Mouse (Mus musculus) liver, embryonic 16.5 days (tissue): ENCODE results near the gene Llcfc1. TPM values are rescaled to one million over a fixed set of nuclear protein-coding genes. Genes with fewer than 3 reads are reported as not detected.

Source experiments
- ATAC-seq: fragments of 200-750 bp; cut with Nextera tagmentation; 2 replicates; pipeline ENCODE4 v1.8.0; 2017; ENCODE audit warnings: low read depth, mild to moderate bottlenecking, moderate number of reproducible peaks, moderate library complexity
- H3K27ac ChIP-seq: fragments of 300-500 bp; sonication (generic); 2 replicates; pipeline ENCODE4 v1.5.1; 2014; ENCODE audit warnings: mild to moderate bottlenecking, low read length
- H3K27me3 ChIP-seq: fragments of 300-500 bp; sonication (generic); 2 replicates; pipeline ENCODE4 v1.6.1; 2014; ENCODE audit warnings: low read depth, low read length, mixed read lengths; ENCODE audit not compliant: control insufficient read depth, insufficient read depth
- H3K36me3 ChIP-seq: fragments of 300-500 bp; sonication (generic); 2 replicates; pipeline ENCODE4 v1.6.1; 2014; ENCODE audit warnings: mild to moderate bottlenecking; ENCODE audit not compliant: control insufficient read depth, insufficient read depth
- H3K4me1 ChIP-seq: fragments of 300-500 bp; sonication (generic); 2 replicates; pipeline ENCODE4 v1.6.1; 2014; ENCODE audit warnings: low read depth, low read length, mixed read lengths; ENCODE audit not compliant: control insufficient read depth
- H3K4me2 ChIP-seq: fragments of 300-500 bp; sonication (generic); 2 replicates; pipeline ENCODE4 v1.6.1; 2014; ENCODE audit warnings: low read depth, low read length, mixed read lengths
- H3K4me3 ChIP-seq: fragments of 300-500 bp; sonication (generic); 2 replicates; pipeline ENCODE4 v1.5.1; 2014; ENCODE audit warnings: low read depth, mild to moderate bottlenecking, low read length
- H3K9ac ChIP-seq: fragments of 300-500 bp; sonication (generic); 2 replicates; pipeline ENCODE4 v1.6.1; 2014; ENCODE audit warnings: low read depth, low read length
- H3K9me3 ChIP-seq: fragments of 300-500 bp; sonication (generic); replicated peaks from 2 replicates; pipeline ENCODE4 v1.6.1; 2016; ENCODE audit warnings: low read length; ENCODE audit not compliant: control insufficient read depth
- WGBS: fragments of 180-500 bp; shearing (Covaris S2); extraction: QIAGEN DNeasy Blood & Tissue Kit; methylation state at CpG from one replicate; pipeline ENCODE4 v1.1.7; 2014; ENCODE audit not compliant: insufficient replicate concordance; 5-methylcytosine and 5-hydroxymethylcytosine counted together
- polyA plus RNA-seq: library from polyadenylated mRNA; unstranded; fragments of >200 nt; fragmentation: Nextera tagmentation; extraction: Ambion mirVana; gene quantifications from 2 replicates; pipeline ENCODE4 v1.2.1, GENCODE M21; 2015

Gene Llcfc1
- polyA plus RNA-seq: not detected in 2 replicates

GRCm38 (mm10) chr6:41684131-41684530 lies at the start of gene Llcfc1:
Gene Llcfc1, plus strand, starts transcription at chr6:41684431.
- no peak within 1 kb of the TSS for H3K9ac ChIP-seq
- H3K4me1 ChIP-seq: peaks cover 10% of the 10 kb centered on the region
- peak within 1 kb of the TSS; percentile 21; the same call in 1 of the 2 replicates for H3K27ac ChIP-seq
- H3K4me2 ChIP-seq: no peak within 1 kb of the TSS
- no peak within 1 kb of the TSS for H3K4me3 ChIP-seq
- peaks cover 44% of the 10 kb centered on the region for H3K36me3 ChIP-seq
- H3K27me3 ChIP-seq: no peaks in the 10 kb centered on the region
- WGBS: 96% methylated on average over 2 of the region's 2 CpGs
- no peak for ATAC-seq
- H3K9me3 ChIP-seq: no peaks in the 10 kb centered on the region

GRCm38 (mm10) chr6:41635211-41635610 lies 49.0 kb upstream of the Llcfc1 start:
- H3K27ac ChIP-seq: no peak overlapping the region
- no peaks in the 10 kb centered on the region for H3K4me1 ChIP-seq
- no peaks in the 10 kb centered on the region for H3K27me3 ChIP-seq
- no peak overlapping the region for H3K9ac ChIP-seq
- no peaks in the 10 kb centered on the region for H3K36me3 ChIP-seq
- WGBS: 33% methylated on average over 1 of the region's 1 CpGs
- H3K4me3 ChIP-seq: no peak overlapping the region
- no peaks in the 10 kb centered on the region for H3K9me3 ChIP-seq
- no peak overlapping the region for H3K4me2 ChIP-seq
- ATAC-seq: no peak

GRCm38 (mm10) chr6:41636178-41636577 lies 48.1 kb upstream of the Llcfc1 start, which contains the start of gene Trpv6:
Gene Trpv6, minus strand, starts transcription at chr6:41636405.
- WGBS: 48% methylated on average over 5 of the region's 5 CpGs
- Histone ChIP-seq H3K4me1 (no peaks in the 10 kb centered on the region), H3K4me2 (no peak within 1 kb of the TSS), H3K9me3 (no peaks in the 10 kb centered on the region), H3K4me3 (no peak within 1 kb of the TSS), H3K27me3 (no peaks in the 10 kb centered on the region), H3K27ac (no peak within 1 kb of the TSS), H3K9ac (no peak within 1 kb of the TSS), H3K36me3 (no peaks in the 10 kb centered on the region)
- no peak for ATAC-seq

- ATAC-seq: no peak
- Histone ChIP-seq H3K36me3 (no peaks in the 10 kb centered on the region), H3K4me3 (no peak overlapping the region), H3K9me3 (no peaks in the 10 kb centered on the region), H3K4me2 (no peak overlapping the region), H3K4me1 (no peaks in the 10 kb centered on the region), H3K9ac (no peak overlapping the region), H3K27ac (no peak overlapping the region), H3K27me3 (no peaks in the 10 kb centered on the region)
- WGBS: 43% methylated on average over 1 of the region's 1 CpGs
Observed at GRCm38 (mm10) chr6:41637393-41637792, 46.8 kb upstream of the Llcfc1 start.

GRCm38 (mm10) chr6:41637927-41638506 lies 46.2 kb upstream of the Llcfc1 start:
- H3K9ac ChIP-seq: no peak overlapping the region
- H3K4me1 ChIP-seq: no peaks in the 10 kb centered on the region
- H3K9me3 ChIP-seq: no peaks in the 10 kb centered on the region
- H3K4me2 ChIP-seq: no peak overlapping the region
- H3K27me3 ChIP-seq: no peaks in the 10 kb centered on the region
- H3K27ac ChIP-seq: no peak overlapping the region
- ATAC-seq: peak; percentile 55
- H3K36me3 ChIP-seq: no peaks in the 10 kb centered on the region
- no peak overlapping the region for H3K4me3 ChIP-seq
- WGBS: 53% methylated on average over 6 of the region's 6 CpGs

- Histone ChIP-seq H3K9me3 (no peaks in the 10 kb centered on the region), H3K27me3 (no peaks in the 10 kb centered on the region), H3K4me3 (no peak overlapping the region), H3K36me3 (no peaks in the 10 kb centered on the region), H3K9ac (no peak overlapping the region), H3K27ac (no peak overlapping the region), H3K4me2 (no peak overlapping the region), H3K4me1 (no peaks in the 10 kb centered on the region)
- WGBS: 61% methylated on average over 3 of the region's 3 CpGs
- ATAC-seq: no peak
Observed at GRCm38 (mm10) chr6:41640449-41640848, 43.8 kb upstream of the Llcfc1 start.

GRCm38 (mm10) chr6:41641173-41641866 lies 42.9 kb upstream of the Llcfc1 start:
- no peak for ATAC-seq
- no peaks in the 10 kb centered on the region for H3K27me3 ChIP-seq
- H3K36me3 ChIP-seq: no peaks in the 10 kb centered on the region
- H3K4me2 ChIP-seq: no peak overlapping the region
- no peak overlapping the region for H3K27ac ChIP-seq
- 54% methylated on average over 6 of the region's 6 CpGs for WGBS
- no peaks in the 10 kb centered on the region for H3K4me1 ChIP-seq
- no peaks in the 10 kb centered on the region for H3K9me3 ChIP-seq
- H3K4me3 ChIP-seq: no peak overlapping the region
- H3K9ac ChIP-seq: no peak overlapping the region

- Histone ChIP-seq H3K9ac (no peak overlapping the region), H3K9me3 (no peaks in the 10 kb centered on the region), H3K36me3 (no peaks in the 10 kb centered on the region), H3K4me2 (no peak overlapping the region), H3K27ac (no peak overlapping the region), H3K27me3 (no peaks in the 10 kb centered on the region), H3K4me1 (no peaks in the 10 kb centered on the region), H3K4me3 (no peak overlapping the region)
- ATAC-seq: no peak
- WGBS: 64% methylated on average over 4 of the region's 4 CpGs
Observed at GRCm38 (mm10) chr6:41642765-41643164, 41.5 kb upstream of the Llcfc1 start.

- 60% methylated on average over 3 of the region's 3 CpGs for WGBS
- H3K27ac ChIP-seq: no peak overlapping the region
- no peaks in the 10 kb centered on the region for H3K27me3 ChIP-seq
- peak; percentile 51; the same call in 1 of the 2 replicates for ATAC-seq
- H3K4me3 ChIP-seq: no peak overlapping the region
- no peaks in the 10 kb centered on the region for H3K9me3 ChIP-seq
- no peaks in the 10 kb centered on the region for H3K36me3 ChIP-seq
- no peaks in the 10 kb centered on the region for H3K4me1 ChIP-seq
- H3K9ac ChIP-seq: no peak overlapping the region
- H3K4me2 ChIP-seq: no peak overlapping the region
Observed at GRCm38 (mm10) chr6:41643227-41643626, 41.0 kb upstream of the Llcfc1 start.
